Mouse (Mus musculus): ENCODE measurements around the gene Prss50. TPM values are rescaled to one million over a fixed set of nuclear protein-coding genes. Genes with fewer than 3 reads are reported as not detected.

The Prss50 gene
- total RNA-seq, 2 experiments from 2014 or later: not detected

- intact Hi-C loops (cut with DNase I): no loop called here
- no peak for DNase-seq (ENCODE audit: low spot score in 2 of 2)
Observed at GRCm38 (mm10) chr9:110895507-110895906, 37.7 kb downstream of the Prss50 start.

DNA sequence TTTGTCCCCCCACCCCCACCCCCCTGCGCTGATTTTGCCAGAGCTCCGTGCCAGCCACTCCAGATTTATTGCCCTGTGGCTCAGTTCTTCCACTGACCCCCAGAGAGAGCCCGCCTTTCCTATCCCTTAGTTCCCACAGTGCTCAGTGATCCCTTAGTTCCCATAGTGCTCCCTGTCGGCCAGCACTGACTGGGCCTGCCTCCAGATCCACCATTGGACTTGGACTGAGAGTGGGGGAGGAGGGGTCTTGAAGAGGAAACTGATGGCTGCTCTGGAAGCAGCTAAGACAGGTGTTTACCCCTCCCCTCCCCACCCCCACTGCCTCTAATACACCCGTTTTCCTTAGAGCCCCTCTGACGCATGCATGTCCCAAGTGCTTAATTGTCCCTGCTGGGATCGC, 38.2 kb downstream of the Prss50 start:
- intact Hi-C loops (cut with DNase I): no loop called here
- DNase-seq (ENCODE audit: low spot score in 2 of 2): no peak

DNA sequence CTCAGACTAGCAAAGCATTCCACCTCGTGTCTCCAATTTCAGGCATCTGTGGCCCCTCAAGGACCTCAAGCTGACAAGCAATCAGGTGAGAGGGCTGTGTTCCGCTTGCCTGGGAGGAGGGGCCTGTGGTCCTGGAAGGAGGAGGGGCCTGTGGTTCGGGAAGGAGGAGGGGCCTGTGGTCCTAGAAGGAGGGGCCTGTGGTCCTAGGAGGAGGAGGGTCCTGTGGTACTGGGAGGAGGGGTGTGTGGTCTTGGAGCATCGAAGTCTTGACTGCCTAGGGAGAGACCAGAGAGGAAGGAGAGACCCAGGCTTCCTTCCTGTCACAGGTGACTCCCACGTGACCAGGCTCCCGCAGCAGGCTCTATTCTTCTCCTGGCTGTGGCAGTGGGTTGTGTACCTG, 38.8 kb downstream of the Prss50 start:
- intact Hi-C loops (cut with DNase I): no loop called here

DNA sequence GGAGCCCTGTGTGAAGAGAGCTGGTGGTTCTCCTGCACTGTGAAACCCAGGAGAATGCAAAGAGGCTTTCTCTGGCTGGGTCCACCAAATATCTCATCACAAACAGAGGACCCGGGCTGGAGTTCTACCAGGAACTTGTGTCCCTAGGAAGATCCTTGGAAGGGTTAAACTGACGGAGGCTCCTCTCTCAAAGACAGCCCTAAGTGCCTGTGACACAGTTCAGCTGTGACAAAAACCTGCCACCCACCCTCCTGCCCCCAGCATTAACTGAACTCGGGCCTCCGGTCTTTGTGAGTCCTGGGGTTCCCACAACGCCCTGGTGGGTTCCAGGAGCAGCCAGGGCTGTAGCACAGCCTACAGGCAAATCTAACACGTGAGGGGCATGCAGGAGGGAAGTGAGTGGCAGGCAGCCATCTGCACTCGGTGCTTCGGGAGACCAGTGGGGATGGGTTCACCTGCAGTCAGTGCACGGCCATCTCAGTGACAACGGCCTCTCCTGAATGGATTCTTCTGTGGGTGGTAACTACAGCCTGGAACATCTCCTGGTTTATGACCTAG, 41.8 kb downstream of the Prss50 start:
- no peak for DNase-seq (ENCODE audit: low spot score in 2 of 2)
- intact Hi-C loops (cut with DNase I): no loop called here

More for the DNA sequence above, 38.8 kb downstream of the Prss50 start:
- no peak for DNase-seq (ENCODE audit: low spot score in 2 of 2)

GRCm38 (mm10) chr9:110901204-110901603, 43.4 kb downstream of the Prss50 start:
- intact Hi-C loops (cut with DNase I): no loop called here

GRCm38 (mm10) chr9:110902271-110902670, 44.5 kb downstream of the Prss50 start:
- intact Hi-C loops (cut with DNase I): no loop called here
- DNase-seq (ENCODE audit: low spot score in 2 of 2): no peak

More at GRCm38 (mm10) chr9:110901204-110901603, 43.4 kb downstream of the Prss50 start:
- DNase-seq (ENCODE audit: low spot score in 2 of 2): no peak

GRCm38 (mm10) chr9:110907201-110907837, 49.6 kb downstream of the Prss50 start:
- DNase-seq (ENCODE audit: low spot score in 2 of 2): no peak
- intact Hi-C loops (cut with DNase I): no loop called here

- intact Hi-C loops (cut with DNase I): no loop called here
- DNase-seq (ENCODE audit: low spot score in 2 of 2): no peak
Observed at GRCm38 (mm10) chr9:110907838-110908630, 50.3 kb downstream of the Prss50 start.

DNA sequence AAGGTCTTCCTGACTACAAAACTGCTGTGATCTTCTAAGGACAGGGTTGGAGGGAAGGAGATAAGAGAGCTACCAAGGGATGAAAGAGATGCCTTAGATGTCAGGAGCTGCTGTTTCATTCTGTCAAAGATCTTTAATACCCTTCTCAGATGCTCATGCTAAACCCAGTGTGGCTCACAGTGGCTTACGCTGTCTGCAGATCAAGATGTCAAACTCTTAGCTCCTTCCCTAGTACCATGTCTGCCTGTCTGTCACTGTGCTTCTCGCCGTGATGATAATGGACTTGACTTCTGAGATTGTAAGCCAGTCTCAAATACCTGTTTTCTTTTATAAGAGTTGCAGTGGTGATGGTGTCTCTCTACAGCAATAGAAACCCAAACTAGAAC, 50.9 kb downstream of the Prss50 start:
- no peak for DNase-seq (ENCODE audit: low spot score in 2 of 2)
- intact Hi-C loops (cut with DNase I): no loop called here

DNA sequence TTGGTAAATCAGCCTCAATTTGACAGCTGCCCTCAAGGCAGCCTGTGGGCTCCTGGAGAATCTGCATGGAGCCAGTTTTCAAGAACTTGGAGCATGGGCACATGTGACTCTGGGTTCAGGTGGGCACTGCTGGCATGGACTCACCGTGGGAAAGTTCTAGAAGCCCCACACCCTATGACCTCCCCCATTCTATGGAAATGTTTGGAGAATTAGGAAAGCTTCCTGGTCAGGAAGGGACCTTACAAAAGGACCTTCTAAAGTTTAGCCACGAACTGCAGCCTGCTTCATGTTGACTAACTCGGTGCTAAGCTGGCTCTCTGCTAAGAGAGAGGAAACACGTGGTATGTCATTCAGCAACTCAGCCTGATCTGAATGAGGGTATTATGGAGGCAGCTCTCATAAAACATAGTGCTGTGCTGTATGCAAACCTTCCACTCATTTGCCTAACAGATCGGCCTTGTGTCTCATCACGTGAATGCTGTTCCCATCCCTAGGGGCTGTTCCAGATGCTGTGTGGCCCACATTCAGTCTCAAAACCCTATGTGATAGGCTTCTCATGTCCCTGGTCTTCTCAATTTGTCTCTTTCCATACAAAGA, 51.7 kb downstream of the Prss50 start:
- intact Hi-C loops (cut with DNase I): no loop called here
- DNase-seq (ENCODE audit: low spot score in 2 of 2): no peak

Other genes with a start within 250 kb of the Prss50 start
- gene Nradd, start 233.5 kb upstream of the Prss50 start, total RNA-seq (2021): 1 to 10 TPM in 1 of 2 experiments, under 1 TPM in 1; 0.70 to 1.3 TPM
- 1 to 10 TPM; 5.9 to 8.9 TPM for gene Nbeal2, start 203.8 kb upstream of the Prss50 start, total RNA-seq (2021)
- gene Ccdc12, start 201.5 kb upstream of the Prss50 start, total RNA-seq (2021): 10 to 100 TPM; 44.8 to 58.6 TPM
- gene Myl3, start 116.1 kb upstream of the Prss50 start, total RNA-seq (2021): under 1 TPM in 1 of 2 experiments, not detected in 1; 0.53 TPM
- 1 to 10 TPM; 6.4 to 8.3 TPM for gene Pth1r, start 110.8 kb upstream of the Prss50 start, total RNA-seq (2021)
- not detected for gene Prss42, start 59.8 kb upstream of the Prss50 start, total RNA-seq (2021)
- not detected for gene Prss44, start 44.0 kb upstream of the Prss50 start, total RNA-seq (2021)
- not detected for gene Prss43, start 31.3 kb upstream of the Prss50 start, total RNA-seq (2021)
- under 1 TPM; 0.27 to 0.29 TPM for gene Prss45, start 23.4 kb upstream of the Prss50 start, total RNA-seq (2021)
- gene Prss46, start 13.5 kb upstream of the Prss50 start, total RNA-seq (2021): not detected
- 10 to 100 TPM in 1 of 2 experiments, 1 to 10 TPM in 1; 9.6 to 10.0 TPM for gene Als2cl, start 21.9 kb downstream of the Prss50 start, total RNA-seq (2021)
- 1 to 10 TPM; 4.1 to 4.5 TPM for gene Tmie, start 22.1 kb downstream of the Prss50 start, total RNA-seq (2021)
- not detected for gene Fam240a, start 58.9 kb downstream of the Prss50 start, total RNA-seq (2021)
- gene Tdgf1, start 88.2 kb downstream of the Prss50 start, total RNA-seq (2021): under 1 TPM; 0.42 to 0.53 TPM
- gene Lrrc2, start 93.6 kb downstream of the Prss50 start, total RNA-seq (2021): 1 to 10 TPM; 1.9 to 2.0 TPM
- gene Rtp3, start 132.6 kb downstream of the Prss50 start, total RNA-seq (2021): under 1 TPM in 1 of 2 experiments, not detected in 1; 0.44 TPM
- 1 to 10 TPM in 1 of 2 experiments, not detected in 1; 1.0 TPM for gene Ltf, start 161.3 kb downstream of the Prss50 start, total RNA-seq (2021)
- 1 to 10 TPM in 1 of 2 experiments, under 1 TPM in 1; 0.68 to 1.0 TPM for gene Ccrl2, start 199.6 kb downstream of the Prss50 start, total RNA-seq (2021)